Mouse (Mus musculus): Measurements from ENCODE around the gene Relch. TPM values are rescaled to one million over a fixed set of nuclear protein-coding genes. Genes with fewer than 3 reads are reported as not detected.
"Not testable (repeated sequence)": the region's sequence is repeated elsewhere in the genome, so short reads cannot be mapped to it uniquely, and the experiment has no call there.

Relch gene
- polyA plus RNA-seq, 1 experiment from 2014 or later, result 27.3 TPM

GRCm38 (mm10) chr1:105746858-105747596 lies 83.4 kb downstream of the Relch start:
- no peak for ATAC-seq

GRCm38 (mm10) chr1:105748091-105748799 lies 84.6 kb downstream of the Relch start:
- no peak overlapping the region for H3K4me3 ChIP-seq (replicated peaks)
- no peak overlapping the region for H3K27ac ChIP-seq
- 93% methylated on average over 4 of the region's 4 CpGs for WGBS
- no peaks in the 10 kb centered on the region for H3K9me3 ChIP-seq
- H3K4me1 ChIP-seq (replicated peaks), result no peaks in the 10 kb centered on the region
- ATAC-seq, result no peak
- H3K36me3 ChIP-seq, result peaks cover 3% of the 10 kb centered on the region; the same call in 1 of the 2 replicates
- H3K9ac ChIP-seq, result no peak overlapping the region
- H3K27me3 ChIP-seq (replicated peaks), result no peaks in the 10 kb centered on the region
- no peak overlapping the region for H3K4me2 ChIP-seq (replicated peaks)

More at GRCm38 (mm10) chr1:105746858-105747596, 83.4 kb downstream of the Relch start:
- no peak overlapping the region for H3K4me3 ChIP-seq (replicated peaks)
- no peaks in the 10 kb centered on the region for H3K27me3 ChIP-seq (replicated peaks)
- no peak overlapping the region for H3K4me2 ChIP-seq (replicated peaks)
- no peak overlapping the region for H3K27ac ChIP-seq
- H3K9ac ChIP-seq, result no peak overlapping the region
- WGBS, result 90% methylated on average over 5 of the region's 5 CpGs
- H3K4me1 ChIP-seq (replicated peaks), result no peaks in the 10 kb centered on the region
- no peaks in the 10 kb centered on the region for H3K9me3 ChIP-seq
- peaks cover 2% of the 10 kb centered on the region; the same call in 1 of the 2 replicates for H3K36me3 ChIP-seq

GRCm38 (mm10) chr1:105752196-105752595 lies 88.5 kb downstream of the Relch start:
- Histone ChIP-seq H3K4me2 (replicated peaks) (no peak overlapping the region), H3K27me3 (replicated peaks) (no peaks in the 10 kb centered on the region), H3K9ac (no peak overlapping the region), H3K36me3 (peaks cover 5% of the 10 kb centered on the region), H3K4me3 (replicated peaks) (no peak overlapping the region), H3K9me3 (no peaks in the 10 kb centered on the region), H3K27ac (no peak overlapping the region), H3K4me1 (replicated peaks) (no peaks in the 10 kb centered on the region)
- no peak for ATAC-seq
- WGBS, result 73% methylated on average over 4 of the region's 4 CpGs

GRCm38 (mm10) chr1:105752944-105753343 lies 89.3 kb downstream of the Relch start:
- Histone ChIP-seq H3K27ac (no peak overlapping the region), H3K4me3 (replicated peaks) (no peak overlapping the region), H3K36me3 (peaks cover 5% of the 10 kb centered on the region), H3K9ac (no peak overlapping the region), H3K4me1 (replicated peaks) (no peaks in the 10 kb centered on the region), H3K9me3 (no peaks in the 10 kb centered on the region), H3K4me2 (replicated peaks) (no peak overlapping the region), H3K27me3 (replicated peaks) (no peaks in the 10 kb centered on the region)
- 75% methylated on average over 1 of the region's 1 CpGs for WGBS
- ATAC-seq, result peak; percentile 87

GRCm38 (mm10) chr1:105758798-105759197 lies 95.1 kb downstream of the Relch start:
- Histone ChIP-seq H3K36me3 (no peaks in the 10 kb centered on the region; the same call in 1 of the 2 replicates), H3K9ac (no peak overlapping the region), H3K4me1 (replicated peaks) (no peaks in the 10 kb centered on the region), H3K4me3 (replicated peaks) (no peak overlapping the region), H3K9me3 (no peaks in the 10 kb centered on the region), H3K4me2 (replicated peaks) (no peak overlapping the region), H3K27me3 (replicated peaks) (no peaks in the 10 kb centered on the region), H3K27ac (no peak overlapping the region)
- WGBS, result 91% methylated on average over 4 of the region's 4 CpGs
- ATAC-seq, result no peak

GRCm38 (mm10) chr1:105759422-105760165 lies 95.9 kb downstream of the Relch start:
- WGBS, result 53% methylated on average over 3 of the region's 3 CpGs
- Histone ChIP-seq H3K36me3 (no peaks in the 10 kb centered on the region), H3K4me1 (replicated peaks) (no peaks in the 10 kb centered on the region), H3K4me3 (replicated peaks) (no peak overlapping the region), H3K27me3 (replicated peaks) (no peaks in the 10 kb centered on the region), H3K9ac (no peak overlapping the region), H3K27ac (0 out of 2 replicates have a peak overlapping the region, but pooled peaks have one; percentile 54), H3K4me2 (replicated peaks) (no peak overlapping the region), H3K9me3 (no peaks in the 10 kb centered on the region)
- peak; percentile 96 for ATAC-seq

- no peaks in the 10 kb centered on the region for H3K27me3 ChIP-seq (replicated peaks)
- no peak overlapping the region for H3K4me3 ChIP-seq (replicated peaks)
- H3K4me1 ChIP-seq (replicated peaks), result no peaks in the 10 kb centered on the region
- H3K9me3 ChIP-seq, result no peaks in the 10 kb centered on the region
- H3K27ac ChIP-seq, result no peak overlapping the region
- H3K36me3 ChIP-seq, result no peaks in the 10 kb centered on the region
- no peak overlapping the region for H3K4me2 ChIP-seq (replicated peaks)
- H3K9ac ChIP-seq, result no peak overlapping the region
- ATAC-seq, result no peak
- WGBS, result 63% methylated on average over 8 of the region's 8 CpGs
Measured at GRCm38 (mm10) chr1:105765586-105765985, 101.9 kb downstream of the Relch start.

GRCm38 (mm10) chr1:105766099-105766498 lies 102.4 kb downstream of the Relch start:
- not testable (repeated sequence) for H3K36me3 ChIP-seq; H3K9ac ChIP-seq; H3K4me3 ChIP-seq (replicated peaks); H3K9me3 ChIP-seq; H3K27ac ChIP-seq; H3K27me3 ChIP-seq (replicated peaks); H3K4me2 ChIP-seq (replicated peaks); ATAC-seq; H3K4me1 ChIP-seq (replicated peaks)
- 66% methylated on average over 9 of the region's 9 CpGs for WGBS

- H3K4me1 ChIP-seq (replicated peaks), result no peaks in the 10 kb centered on the region
- no peak for ATAC-seq
- no peak overlapping the region for H3K27ac ChIP-seq
- H3K9ac ChIP-seq, result no peak overlapping the region
- H3K9me3 ChIP-seq, result no peaks in the 10 kb centered on the region
- no peaks in the 10 kb centered on the region for H3K27me3 ChIP-seq (replicated peaks)
- H3K36me3 ChIP-seq, result no peaks in the 10 kb centered on the region
- no peak overlapping the region for H3K4me3 ChIP-seq (replicated peaks)
- no peak overlapping the region for H3K4me2 ChIP-seq (replicated peaks)
- 91% methylated on average over 2 of the region's 2 CpGs for WGBS
Measured at GRCm38 (mm10) chr1:105768397-105768796, 104.7 kb downstream of the Relch start.

- 80% methylated on average over 2 of the region's 2 CpGs for WGBS
- H3K27ac ChIP-seq, result no peak overlapping the region
- no peaks in the 10 kb centered on the region for H3K4me1 ChIP-seq (replicated peaks)
- no peak overlapping the region for H3K4me2 ChIP-seq (replicated peaks)
- no peak overlapping the region for H3K4me3 ChIP-seq (replicated peaks)
- no peak for ATAC-seq
- H3K9ac ChIP-seq, result no peak overlapping the region
- H3K9me3 ChIP-seq, result no peaks in the 10 kb centered on the region
- H3K36me3 ChIP-seq, result no peaks in the 10 kb centered on the region
- no peaks in the 10 kb centered on the region for H3K27me3 ChIP-seq (replicated peaks)
Measured at GRCm38 (mm10) chr1:105770685-105771084, 107.0 kb downstream of the Relch start.

GRCm38 (mm10) chr1:105776426-105776825 lies 112.8 kb downstream of the Relch start:
- WGBS, result 83% methylated on average over 4 of the region's 4 CpGs

GRCm38 (mm10) chr1:105780079-105780456 lies 116.4 kb downstream of the Relch start:
- H3K9ac ChIP-seq, result peak overlapping the region; percentile 74; the same call in 1 of the 2 replicates
- peak overlapping the region; percentile 76 for H3K4me3 ChIP-seq (replicated peaks)
- peak overlapping the region; percentile 90 for H3K4me2 ChIP-seq (replicated peaks)
- H3K36me3 ChIP-seq, result no peaks in the 10 kb centered on the region
- 37% methylated on average over 12 of the region's 12 CpGs for WGBS
- ATAC-seq, result peak; percentile 13; the same call in 1 of the 2 replicates
- no peaks in the 10 kb centered on the region for H3K9me3 ChIP-seq
- H3K27me3 ChIP-seq (replicated peaks), result no peaks in the 10 kb centered on the region
- H3K4me1 ChIP-seq (replicated peaks), result peaks cover 13% of the 10 kb centered on the region
- H3K27ac ChIP-seq, result no peak overlapping the region

More at GRCm38 (mm10) chr1:105776426-105776825, 112.8 kb downstream of the Relch start:
- 0 out of 2 replicates have a peak, but pooled peaks cover 9% of the 10 kb centered on the region for H3K4me1 ChIP-seq (replicated peaks)
- H3K27me3 ChIP-seq (replicated peaks), result no peaks in the 10 kb centered on the region
- H3K9ac ChIP-seq, result no peak overlapping the region
- no peak overlapping the region for H3K27ac ChIP-seq
- no peak overlapping the region for H3K4me2 ChIP-seq (replicated peaks)
- ATAC-seq, result no peak
- no peaks in the 10 kb centered on the region for H3K36me3 ChIP-seq
- H3K9me3 ChIP-seq, result no peaks in the 10 kb centered on the region
- H3K4me3 ChIP-seq (replicated peaks), result no peak overlapping the region
